Mouse (Mus musculus) megakaryocyte, embryonic 14.5 days (primary cell): ENCODE data around the gene Fbxw8.

Source experiments
- FLI1 ChIP-seq: IDR thresholded peaks from 2 replicates; pipeline ENCODE4 v1.6.1; 2012; ENCODE audit warnings: low read length, inconsistent platforms, mixed read lengths
- GATA1 ChIP-seq: IDR thresholded peaks from 3 replicates; pipeline ENCODE4 v1.6.1; 2012; ENCODE audit warnings: mixed read lengths, low read length, inconsistent platforms, borderline replicate concordance

DNA sequence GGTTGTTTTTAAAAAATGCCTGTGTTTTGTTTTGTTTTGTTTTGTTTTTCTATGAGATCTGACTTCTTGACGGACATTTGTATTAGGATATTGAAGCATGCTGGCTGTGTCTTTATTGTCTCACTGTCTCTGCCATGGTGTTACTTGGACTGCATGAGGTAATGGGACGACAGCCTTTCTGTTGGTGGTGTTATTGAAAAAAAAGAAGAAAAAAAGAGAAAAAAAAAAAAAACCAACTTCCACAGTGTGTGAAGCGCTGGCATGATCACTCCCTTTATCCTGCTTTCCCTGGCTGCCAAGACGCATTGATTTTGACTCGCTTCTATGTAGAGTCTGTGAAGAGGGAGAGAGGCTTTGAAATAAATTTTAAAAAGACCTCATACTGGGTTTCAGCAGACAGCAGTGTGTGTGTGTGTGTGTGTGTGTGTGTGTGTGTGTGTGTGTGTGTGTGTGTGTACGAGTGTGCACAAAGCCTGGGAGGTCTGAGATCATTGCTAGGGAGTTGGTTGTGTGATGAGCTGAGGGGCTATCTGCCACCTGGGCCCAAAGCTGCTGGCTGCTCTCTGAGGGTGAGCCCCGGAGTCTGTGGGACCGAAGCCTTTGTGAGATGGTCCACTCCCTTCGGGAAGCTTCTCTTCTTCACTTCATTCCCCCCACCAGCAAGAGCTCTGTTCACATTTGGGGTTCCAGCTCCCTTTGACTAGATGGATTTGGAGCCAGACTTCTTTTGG, 31.8 kb upstream of the Fbxw8 start:
- TF ChIP-seq GATA1 = no peak
- TF ChIP-seq FLI1 = no peak
